Mouse (Mus musculus) limb, embryonic 11.5 days (tissue): ENCODE results near the gene Hmgcl. TPM values are rescaled to one million over a fixed set of nuclear protein-coding genes. Genes with fewer than 3 reads are reported as not detected.

Source experiments
- ATAC-seq: fragments of 200-750 bp; cut with Nextera tagmentation; 2 replicates; pipeline ENCODE4 v1.8.0; 2017; ENCODE audit warnings: low read depth; ENCODE audit not compliant: insufficient number of reproducible peaks, low FRiP score, low TSS enrichment
- DNase-seq: peaks from one replicate; pipeline ENCODE4 v3.0.0-alpha.2; 2015; ENCODE audit warnings: low spot score
- H3K27ac ChIP-seq: fragments of 300-500 bp; sonication (generic); replicated peaks from 2 replicates; pipeline ENCODE4 v1.5.1; 2014; ENCODE audit warnings: low read depth, mild to moderate bottlenecking, low read length
- H3K27me3 ChIP-seq: fragments of 300-500 bp; sonication (generic); 2 replicates; pipeline ENCODE4 v1.6.1; 2014; ENCODE audit warnings: mild to moderate bottlenecking, low read length, mixed read lengths; ENCODE audit not compliant: control insufficient read depth, insufficient read depth
- H3K36me3 ChIP-seq: fragments of 300-500 bp; sonication (generic); 2 replicates; pipeline ENCODE4 v1.6.1; 2014; ENCODE audit warnings: mild to moderate bottlenecking, low read length, moderate library complexity, mixed read lengths; ENCODE audit not compliant: control insufficient read depth, insufficient read depth
- H3K4me1 ChIP-seq: fragments of 300-500 bp; sonication (generic); 2 replicates; pipeline ENCODE4 v1.6.1; 2014; ENCODE audit warnings: low read length, mixed read lengths; ENCODE audit not compliant: control insufficient read depth, insufficient read depth
- H3K4me2 ChIP-seq: fragments of 300-500 bp; sonication (generic); 2 replicates; pipeline ENCODE4 v1.6.1; 2014; ENCODE audit warnings: low read depth, mild to moderate bottlenecking, moderate library complexity; ENCODE audit not compliant: severe bottlenecking
- H3K4me3 ChIP-seq: fragments of 300-500 bp; sonication (generic); 2 replicates; pipeline ENCODE4 v1.5.1; 2014; ENCODE audit warnings: low read depth, low read length
- H3K9ac ChIP-seq: fragments of 300-500 bp; sonication (generic); 2 replicates; pipeline ENCODE4 v1.6.1; 2014; ENCODE audit warnings: mild to moderate bottlenecking, low read length
- H3K9me3 ChIP-seq: fragments of 300-500 bp; sonication (generic); 2 replicates; pipeline ENCODE4 v1.6.1; 2016; ENCODE audit warnings: low read length; ENCODE audit not compliant: control insufficient read depth
- WGBS: fragments of 180-500 bp; shearing (Covaris S2); extraction: QIAGEN DNeasy Blood & Tissue Kit; methylation state at CpG from one replicate; pipeline ENCODE4 v1.1.7; 2014; 5-methylcytosine and 5-hydroxymethylcytosine counted together
- polyA plus RNA-seq: library from polyadenylated mRNA; unstranded; fragments of >200 nt; fragmentation: Nextera tagmentation; extraction: Ambion mirVana; gene quantifications from 2 replicates; pipeline ENCODE4 v1.2.1, GENCODE M21; 2014

Hmgcl gene
- polyA plus RNA-seq, 1 experiment from 2014 or later, result 79.7 TPM

GRCm38 (mm10) chr4:135945706-135946105 is 542 bp upstream of the Hmgcl start:
- no peaks in the 10 kb centered on the region for H3K9me3 ChIP-seq
- no peaks in the 10 kb centered on the region for H3K4me1 ChIP-seq
- H3K27ac ChIP-seq, result no peak overlapping the region
- peak overlapping the region; percentile 83; the same call in 1 of the 2 replicates for H3K4me3 ChIP-seq
- no peak overlapping the region for H3K9ac ChIP-seq
- WGBS, result 81% methylated on average over 10 of the region's 10 CpGs
- H3K27me3 ChIP-seq, result no peaks in the 10 kb centered on the region
- peak overlapping the region; percentile 78 for H3K4me2 ChIP-seq
- ATAC-seq (no peak), DNase-seq (no peak)
- no peaks in the 10 kb centered on the region for H3K36me3 ChIP-seq

- ATAC-seq (no peak; the same call in 1 of the 2 replicates), DNase-seq (no peak)
- H3K4me2 ChIP-seq, result peak overlapping the region; percentile 78
- peaks cover 4% of the 10 kb centered on the region for H3K36me3 ChIP-seq
- no peaks in the 10 kb centered on the region for H3K9me3 ChIP-seq
- no peaks in the 10 kb centered on the region for H3K4me1 ChIP-seq
- peak overlapping the region; percentile 83 for H3K4me3 ChIP-seq
- 2% methylated on average over 28 of the region's 28 CpGs for WGBS
- H3K27me3 ChIP-seq, result no peaks in the 10 kb centered on the region
- H3K27ac ChIP-seq, result no peak overlapping the region
- peak overlapping the region; percentile 69 for H3K9ac ChIP-seq
These were observed 532 bp downstream of the Hmgcl start for GRCm38 (mm10) chr4:135946659-135947301.

- 95% methylated on average over 8 of the region's 8 CpGs for WGBS
These were observed 1.9 kb downstream of the Hmgcl start for GRCm38 (mm10) chr4:135948142-135948541.

GRCm38 (mm10) chr4:135949475-135949874 is 3.2 kb downstream of the Hmgcl start:
- H3K9ac ChIP-seq, result no peak overlapping the region
- no peaks in the 10 kb centered on the region for H3K9me3 ChIP-seq
- ATAC-seq (no peak), DNase-seq (no peak)
- H3K27ac ChIP-seq, result no peak overlapping the region
- no peak overlapping the region for H3K4me3 ChIP-seq
- H3K4me2 ChIP-seq, result no peak overlapping the region
- H3K36me3 ChIP-seq, result peaks cover 10% of the 10 kb centered on the region
- WGBS, result 94% methylated on average over 10 of the region's 10 CpGs
- H3K27me3 ChIP-seq, result no peaks in the 10 kb centered on the region
- no peaks in the 10 kb centered on the region for H3K4me1 ChIP-seq

More at GRCm38 (mm10) chr4:135948142-135948541, 1.9 kb downstream of the Hmgcl start:
- no peak overlapping the region for H3K27ac ChIP-seq
- no peak overlapping the region for H3K4me3 ChIP-seq
- DNase-seq, result no peak
- H3K4me1 ChIP-seq, result no peaks in the 10 kb centered on the region
- H3K27me3 ChIP-seq, result no peaks in the 10 kb centered on the region
- ATAC-seq, result no peak
- H3K36me3 ChIP-seq, result peaks cover 10% of the 10 kb centered on the region
- H3K9ac ChIP-seq, result no peak overlapping the region
- no peaks in the 10 kb centered on the region for H3K9me3 ChIP-seq
- no peak overlapping the region for H3K4me2 ChIP-seq

- Histone ChIP-seq H3K4me2 (no peak overlapping the region), H3K9ac (no peak overlapping the region), H3K27me3 (no peaks in the 10 kb centered on the region), H3K36me3 (peaks cover 13% of the 10 kb centered on the region), H3K9me3 (no peaks in the 10 kb centered on the region), H3K4me1 (no peaks in the 10 kb centered on the region), H3K4me3 (no peak overlapping the region), H3K27ac (no peak overlapping the region)
- no peak for DNase-seq
- no peak for ATAC-seq
- whole genome bisulfite sequencing, result 73% methylated on average over 6 of the region's 6 CpGs
These were observed 3.7 kb downstream of the Hmgcl start for GRCm38 (mm10) chr4:135949911-135950310.

GRCm38 (mm10) chr4:135950365-135950764 is 4.1 kb downstream of the Hmgcl start:
- H3K27me3 ChIP-seq, result no peaks in the 10 kb centered on the region
- ATAC-seq (no peak), DNase-seq (no peak)
- H3K4me2 ChIP-seq, result no peak overlapping the region
- no peaks in the 10 kb centered on the region for H3K9me3 ChIP-seq
- H3K4me3 ChIP-seq, result no peak overlapping the region
- peaks cover 13% of the 10 kb centered on the region for H3K36me3 ChIP-seq
- WGBS, result 85% methylated on average over 6 of the region's 6 CpGs
- no peak overlapping the region for H3K27ac ChIP-seq
- no peaks in the 10 kb centered on the region for H3K4me1 ChIP-seq
- no peak overlapping the region for H3K9ac ChIP-seq

- Histone ChIP-seq H3K27ac (no peak overlapping the region), H3K9ac (no peak overlapping the region), H3K27me3 (no peaks in the 10 kb centered on the region), H3K4me3 (no peak overlapping the region), H3K36me3 (peaks cover 13% of the 10 kb centered on the region), H3K4me1 (no peaks in the 10 kb centered on the region), H3K9me3 (no peaks in the 10 kb centered on the region), H3K4me2 (no peak overlapping the region)
- WGBS, result 91% methylated on average over 3 of the region's 3 CpGs
- ATAC-seq (no peak), DNase-seq (no peak)
These were observed 5.3 kb downstream of the Hmgcl start for GRCm38 (mm10) chr4:135951505-135951904.

GRCm38 (mm10) chr4:135953179-135953578 is 6.9 kb downstream of the Hmgcl start:
- Histone ChIP-seq H3K9me3 (no peaks in the 10 kb centered on the region), H3K9ac (no peak overlapping the region), H3K4me2 (no peak overlapping the region), H3K4me1 (no peaks in the 10 kb centered on the region), H3K4me3 (no peak overlapping the region), H3K27me3 (no peaks in the 10 kb centered on the region), H3K27ac (no peak overlapping the region), H3K36me3 (peaks cover 13% of the 10 kb centered on the region)
- 87% methylated on average over 3 of the region's 3 CpGs for WGBS
- ATAC-seq (no peak), DNase-seq (no peak)

GRCm38 (mm10) chr4:135954241-135954640 is 8.0 kb downstream of the Hmgcl start:
- H3K27me3 ChIP-seq, result no peaks in the 10 kb centered on the region
- no peak overlapping the region for H3K9ac ChIP-seq
- H3K9me3 ChIP-seq, result no peaks in the 10 kb centered on the region
- peaks cover 13% of the 10 kb centered on the region for H3K36me3 ChIP-seq
- H3K27ac ChIP-seq, result no peak overlapping the region
- H3K4me2 ChIP-seq, result no peak overlapping the region
- no peak for ATAC-seq
- H3K4me3 ChIP-seq, result no peak overlapping the region
- 17% methylated on average over 2 of the region's 2 CpGs for WGBS
- H3K4me1 ChIP-seq, result no peaks in the 10 kb centered on the region
- peak; percentile 88 for DNase-seq
